Mouse (Mus musculus): Measurements from ENCODE around the gene Arhgef33.

DNA sequence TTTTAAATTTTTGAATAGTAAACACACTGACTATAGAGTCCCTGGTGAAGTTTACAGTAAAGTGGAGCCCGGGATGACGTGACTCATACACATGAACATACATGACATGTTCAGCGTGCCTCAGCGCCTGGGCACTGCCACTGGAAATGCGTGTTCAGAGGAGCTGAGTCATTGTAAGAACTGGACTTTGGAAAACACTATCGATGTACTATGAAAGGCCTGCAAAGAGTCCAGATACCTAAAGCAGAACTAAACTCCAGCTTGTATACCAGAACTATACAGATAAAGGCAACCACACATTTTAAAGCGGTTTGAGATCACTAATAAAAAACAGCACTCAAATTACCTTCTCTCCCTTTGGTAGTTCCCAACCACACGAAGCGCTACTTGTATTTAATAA is 124.8 kb downstream of the Arhgef33 start:
- TF ChIP-seq CTCF (IDR thresholded peaks at IDR 0.05; ENCODE audit: insufficient read depth, low read length), result no peak
- TF ChIP-seq POLR2A (IDR thresholded peaks at IDR 0.05; ENCODE audit: borderline replicate concordance, extremely low read depth, low read depth, low read length), result no peak
